Mouse (Mus musculus) lung, postnatal 0 days (tissue): ENCODE data around the gene Phospho1.

ENCODE experiments used
- CTCF ChIP-seq: IDR thresholded peaks from 2 replicates; pipeline ENCODE4 v1.5.1; 2016; ENCODE audit warnings: antibody characterized with exemption, mild to moderate bottlenecking
- EP300 ChIP-seq: IDR thresholded peaks from 2 replicates; pipeline ENCODE4 v1.6.1; 2016; ENCODE audit warnings: antibody characterized with exemption, mild to moderate bottlenecking, control low read depth

- TF ChIP-seq CTCF (no peak), EP300 (no peak)
These were observed 16.4 kb upstream of the Phospho1 start for GRCm38 (mm10) chr11:95807884-95808283.
